Mouse (Mus musculus) heart, postnatal 36 days (tissue): ENCODE results near the gene Hnrnpd. TPM values are rescaled to one million over a fixed set of nuclear protein-coding genes. Genes with fewer than 3 reads are reported as not detected.

Source experiments
- DNase-seq, 2 experiments: peaks; one replicate each; pipeline ENCODE4 v3.0.0; 2021 to 2022
- intact Hi-C: fragments of 180-260 bp; cut with DNase I; formaldehyde crosslinking; loops from one replicate; pipeline ENCODE4 v1.15.1; 2025
- total RNA-seq, 2 experiments: library from RNA; stranded (reverse); gene quantifications; 2 replicates each; pipeline ENCODE4 v1.2.3; 2021

The Hnrnpd gene
- total RNA-seq, 2 experiments from 2014 or later = 69.5 to 86.9 TPM

DNA sequence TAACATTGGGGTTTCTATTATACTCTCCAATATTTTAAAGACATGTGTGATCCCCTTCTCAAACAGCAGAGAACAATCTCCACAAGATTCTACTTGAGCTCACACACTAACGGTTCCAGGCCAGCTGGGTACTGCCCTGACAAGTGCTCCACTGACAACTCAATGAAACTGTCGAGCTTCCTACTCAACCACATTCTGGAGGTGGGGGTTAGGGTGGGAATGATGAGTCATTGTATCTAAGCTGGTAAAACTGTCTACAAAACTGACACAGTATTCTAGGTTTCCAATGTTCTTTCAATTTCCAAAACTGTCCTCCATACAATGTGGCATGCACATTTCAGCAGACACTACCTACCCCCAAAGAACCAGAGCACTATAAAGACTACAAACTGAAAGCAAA is 4.8 kb downstream of the Hnrnpd start:
- intact Hi-C loops = loop anchor here (10.0 kb wide), 1 partner anchor 531 kb away; the partner anchor contains the start of gene Lin54
- no peak for DNase-seq

DNA sequence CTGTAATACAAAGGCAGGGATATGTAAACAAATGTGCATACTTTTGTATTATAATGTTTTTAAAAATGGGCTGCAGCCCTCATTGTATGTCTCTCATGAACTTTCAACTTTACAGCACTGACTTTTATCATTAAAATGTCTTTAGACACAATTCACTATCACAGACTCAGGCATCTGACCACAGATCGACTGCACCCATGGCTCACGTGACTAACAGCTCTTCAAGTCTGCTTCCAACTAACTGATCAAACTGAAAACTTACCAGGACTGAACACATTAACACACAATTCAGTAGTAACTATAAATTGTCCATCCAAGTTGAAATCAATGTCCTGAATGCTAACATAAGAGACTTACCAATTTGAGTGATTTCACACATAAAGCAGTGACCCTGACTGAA is 18.8 kb downstream of the Hnrnpd start:
- no peak for DNase-seq
- intact Hi-C loops = no loop called here

DNA sequence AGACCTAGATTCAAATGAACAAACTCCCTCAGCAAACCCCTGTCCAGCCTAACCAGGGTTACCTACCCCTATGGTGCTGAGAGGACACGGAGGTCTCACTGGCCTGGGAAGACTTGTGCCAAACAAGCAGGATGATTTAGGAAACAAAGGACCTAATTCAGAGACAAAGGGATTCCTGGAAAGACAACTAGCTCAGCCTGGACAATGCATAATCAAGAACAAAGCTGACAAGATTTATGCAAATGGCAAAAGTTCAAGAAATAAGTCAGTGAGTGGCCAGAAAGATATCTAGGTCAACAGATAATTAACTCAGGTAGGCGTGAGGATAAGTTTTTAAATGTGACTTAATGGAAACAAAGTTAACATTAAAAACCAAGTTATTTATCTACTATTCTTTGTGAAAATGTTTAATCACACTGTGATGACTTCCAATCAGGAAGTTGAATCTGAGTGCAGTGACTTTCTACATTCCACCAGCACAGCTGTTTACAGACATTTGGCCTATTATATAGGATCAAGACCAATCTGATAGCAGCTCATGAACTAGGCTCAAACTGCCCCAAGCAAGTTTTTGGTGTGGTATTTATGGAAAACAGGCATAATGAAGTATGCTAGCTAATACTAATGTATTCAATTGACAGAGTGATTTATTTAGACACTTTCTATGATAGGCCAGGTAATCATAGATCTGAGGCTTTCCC is 19.4 kb downstream of the Hnrnpd start:
- intact Hi-C loops = no loop called here

DNA sequence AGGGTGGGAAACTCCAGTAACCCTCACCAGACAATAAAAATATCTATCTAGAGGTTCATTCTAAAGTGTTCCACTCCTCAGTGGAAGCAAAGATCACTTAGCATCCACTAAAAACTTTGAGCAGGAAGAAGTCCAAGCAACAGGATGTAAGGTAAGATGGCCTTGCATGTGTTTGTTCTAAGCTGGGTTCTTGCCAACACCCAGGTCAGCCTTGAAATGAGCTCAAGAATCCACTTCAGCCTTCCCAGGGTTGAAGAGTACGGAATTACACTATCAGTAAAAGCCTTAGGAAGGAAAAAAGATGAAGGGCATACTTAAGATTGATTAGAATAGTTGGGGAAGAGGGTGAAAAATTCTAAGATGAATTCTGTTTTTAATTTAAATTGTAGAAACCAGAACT is 20.1 kb downstream of the Hnrnpd start:
- intact Hi-C loops = no loop called here
- DNase-seq = no peak

More for the DNA sequence above, 19.4 kb downstream of the Hnrnpd start:
- no peak for DNase-seq

DNA sequence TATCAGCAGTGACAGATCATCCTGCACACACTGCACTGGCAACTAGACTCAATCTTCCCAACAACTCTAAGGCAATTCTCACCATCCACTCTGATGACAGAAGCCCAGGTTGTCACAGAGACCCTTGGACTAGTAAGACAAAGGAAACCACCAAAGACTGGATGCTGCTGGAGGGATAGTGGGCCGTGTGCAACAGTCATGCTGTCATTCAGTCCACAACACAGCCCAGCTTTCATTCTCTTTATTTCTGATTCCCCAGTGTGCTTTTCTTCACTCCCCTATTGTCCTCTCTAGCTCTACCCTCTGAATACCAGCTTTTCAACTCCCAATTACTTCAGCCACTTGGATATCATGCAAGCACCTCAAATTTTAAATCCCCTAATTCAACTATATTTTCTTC is 24.9 kb downstream of the Hnrnpd start:
- DNase-seq = no peak
- intact Hi-C loops = no loop called here

DNA sequence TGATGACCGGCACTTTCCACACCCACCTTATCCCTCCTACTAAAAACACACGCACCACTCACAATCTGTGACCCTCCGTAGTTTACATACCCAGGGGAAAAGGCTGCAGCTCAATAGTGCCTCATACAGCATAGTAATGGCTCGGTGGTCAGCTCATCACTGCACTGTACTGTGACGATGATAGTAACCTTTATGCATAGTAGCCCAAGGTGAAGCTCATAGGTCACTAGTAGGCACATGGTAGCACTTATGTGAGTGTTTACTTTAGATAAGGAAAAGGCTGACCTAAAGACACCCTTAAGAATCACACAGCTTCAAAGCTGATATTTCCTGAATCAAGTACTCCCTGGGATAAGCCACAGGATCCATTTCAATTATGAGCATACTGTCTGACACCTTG is 26.2 kb downstream of the Hnrnpd start:
- intact Hi-C loops = no loop called here
- no peak for DNase-seq

DNA sequence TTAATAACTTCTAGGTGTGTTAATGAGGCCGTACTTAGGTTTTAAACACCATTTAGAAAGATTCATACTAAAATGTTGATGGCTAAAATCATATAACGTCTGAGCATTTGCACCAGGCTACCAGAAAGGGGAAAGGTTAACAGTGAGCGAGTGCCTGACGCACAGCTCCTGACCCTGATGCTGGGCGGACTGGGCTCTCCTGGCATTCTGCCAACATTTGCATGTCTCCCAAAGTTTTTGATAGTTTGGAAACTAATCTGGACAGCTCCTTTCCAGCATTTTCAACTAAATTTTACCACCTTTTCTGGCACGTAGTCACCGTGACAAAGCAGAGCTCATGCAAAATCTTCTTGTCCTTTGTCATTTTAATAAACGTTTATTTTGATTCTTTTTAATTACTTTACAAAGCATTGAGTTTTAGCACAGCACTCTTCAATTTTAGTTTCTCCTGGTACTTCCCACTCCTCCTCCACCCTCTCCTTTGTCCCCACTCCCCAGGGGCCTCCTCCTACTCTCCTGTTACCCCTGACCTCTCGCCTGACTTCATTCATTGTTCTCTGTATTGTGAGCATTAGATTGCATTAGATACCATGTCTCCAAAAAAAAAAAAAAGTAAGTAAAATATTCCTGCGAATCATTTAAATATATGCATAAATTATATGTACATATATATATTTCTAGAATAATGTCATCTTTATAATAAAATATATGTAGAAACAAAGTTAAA is 36.8 kb downstream of the Hnrnpd start:
- no peak for DNase-seq
- intact Hi-C loops = no loop called here

DNA sequence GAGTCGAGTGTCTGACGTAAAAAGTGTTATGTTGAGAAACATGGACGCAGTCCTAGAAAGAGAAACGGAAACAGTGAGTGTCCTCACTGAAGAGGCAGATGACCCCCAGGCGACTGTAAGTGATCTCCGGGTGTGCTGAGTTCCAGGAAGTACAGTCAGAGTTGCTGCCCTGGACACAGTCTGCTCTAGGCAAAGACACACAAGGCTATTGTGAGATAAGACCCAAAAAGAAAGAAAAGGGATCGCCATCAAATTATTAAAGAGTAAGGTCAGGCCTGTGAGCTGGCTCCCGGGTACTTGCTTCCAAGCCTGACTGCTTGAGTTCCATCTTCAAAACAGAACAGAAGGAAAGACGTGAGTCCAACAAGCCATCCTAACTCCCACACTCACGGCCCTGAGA is 37.5 kb downstream of the Hnrnpd start:
- intact Hi-C loops = no loop called here
- DNase-seq = no peak

DNA sequence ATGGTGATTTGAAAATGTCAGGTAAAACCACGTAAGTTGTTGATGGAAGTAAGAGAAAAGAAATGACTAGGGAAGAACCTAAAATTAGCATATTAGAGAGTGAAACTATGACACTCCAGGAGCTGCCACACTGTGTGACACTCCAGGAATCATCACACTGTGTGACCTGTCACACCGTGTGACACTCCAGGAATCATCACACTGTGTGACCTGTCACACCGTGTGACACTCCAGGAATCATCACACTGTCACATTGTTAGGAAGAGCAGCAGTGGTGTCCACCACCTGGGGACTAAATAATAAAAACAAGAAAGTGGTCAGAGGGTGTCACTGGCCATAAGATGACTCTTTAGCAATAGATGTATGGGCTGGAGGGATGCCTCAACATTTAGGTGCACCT is 39.3 kb downstream of the Hnrnpd start:
- no peak for DNase-seq
- intact Hi-C loops = no loop called here

DNA sequence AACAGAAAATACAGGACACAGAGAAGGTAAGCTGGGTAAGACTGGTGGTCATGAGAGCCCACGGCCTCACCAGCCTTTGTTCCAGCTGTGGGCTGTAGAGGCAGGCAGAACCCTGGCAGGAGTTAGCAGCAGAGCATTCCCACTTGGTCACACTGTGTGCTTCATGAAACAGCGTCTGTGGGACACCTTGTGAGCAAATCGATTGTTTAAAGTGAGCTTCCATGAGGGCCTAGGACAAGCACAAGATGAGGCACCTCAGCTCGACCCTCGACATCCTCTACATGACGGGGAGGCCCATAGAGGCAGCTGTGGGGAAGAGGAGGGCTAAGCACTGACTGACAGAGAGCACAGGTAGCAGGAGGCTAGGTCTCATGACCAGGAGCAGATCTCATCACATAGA is 46.8 kb downstream of the Hnrnpd start:
- intact Hi-C loops = no loop called here

DNA sequence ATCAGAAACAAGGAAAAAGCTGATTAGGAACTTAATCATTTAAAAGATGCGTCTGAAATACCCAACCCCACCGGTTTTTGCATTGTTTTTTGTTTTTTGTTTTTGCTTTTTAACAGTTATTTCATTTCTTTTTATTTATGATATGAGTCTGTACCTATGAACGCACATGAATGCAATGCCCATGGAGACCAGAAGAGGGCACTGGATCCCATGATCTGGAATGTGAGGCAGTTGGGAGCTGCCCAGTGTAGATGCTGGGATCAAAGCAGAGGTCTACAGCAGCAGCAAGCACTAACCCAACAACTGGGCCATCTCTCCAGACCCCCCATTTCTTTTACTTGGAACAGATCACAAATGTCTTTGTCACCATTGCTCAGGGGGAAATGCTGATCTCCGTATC is 50.8 kb downstream of the Hnrnpd start:
- intact Hi-C loops = loop anchor here (2.0 to 10.0 kb wide), 3 partner anchors 109 to 397 kb away; partner anchors contain the start of genes Enoph1 and Hnrnpdl
- peak; percentile 39 to 65 for DNase-seq

More for the DNA sequence above, 46.8 kb downstream of the Hnrnpd start:
- DNase-seq = no peak

DNA sequence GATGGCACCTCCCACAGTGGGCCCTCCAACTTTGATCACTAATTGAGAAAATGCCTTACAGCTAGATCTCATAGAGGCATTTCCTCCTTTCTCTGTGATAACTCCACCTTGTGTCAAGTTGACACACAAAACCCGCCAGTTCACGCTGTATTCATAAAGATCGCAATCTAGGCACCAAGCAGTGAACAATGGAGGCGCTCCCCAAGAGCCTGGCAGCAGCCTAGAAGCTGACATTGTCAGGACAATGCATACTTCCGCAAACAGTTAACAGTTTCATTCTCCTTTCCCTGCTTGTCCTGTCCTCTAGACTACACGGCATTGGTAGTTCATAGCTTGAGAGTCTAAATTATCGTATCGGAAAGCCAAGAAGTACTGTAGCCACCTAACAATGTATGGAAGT is 56.7 kb downstream of the Hnrnpd start:
- DNase-seq = no peak
- intact Hi-C loops = loop anchor here (10.0 kb wide), 1 partner anchor 403 kb away; no protein-coding TSS in a partner anchor

DNA sequence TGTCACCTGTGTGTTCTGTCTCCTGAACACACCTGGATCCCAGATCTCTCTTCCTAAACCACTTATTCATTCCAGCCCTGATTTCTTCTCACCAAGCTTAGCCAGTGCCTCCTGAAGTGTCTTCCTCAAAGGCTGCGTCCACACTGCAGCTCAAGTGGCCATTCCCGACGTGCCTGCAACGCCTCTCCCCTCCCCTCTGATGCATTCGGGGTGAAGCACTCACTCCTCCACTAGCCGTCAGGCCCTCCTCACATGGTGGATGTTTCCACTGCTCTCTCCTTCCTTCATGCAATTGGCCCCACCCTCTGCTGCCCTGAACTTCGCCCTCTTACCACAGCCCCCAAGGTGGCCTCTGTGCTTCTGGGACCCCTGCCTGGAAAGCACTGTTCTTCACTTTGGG is 63.2 kb downstream of the Hnrnpd start:
- intact Hi-C loops = no loop called here
- DNase-seq = no peak

DNA sequence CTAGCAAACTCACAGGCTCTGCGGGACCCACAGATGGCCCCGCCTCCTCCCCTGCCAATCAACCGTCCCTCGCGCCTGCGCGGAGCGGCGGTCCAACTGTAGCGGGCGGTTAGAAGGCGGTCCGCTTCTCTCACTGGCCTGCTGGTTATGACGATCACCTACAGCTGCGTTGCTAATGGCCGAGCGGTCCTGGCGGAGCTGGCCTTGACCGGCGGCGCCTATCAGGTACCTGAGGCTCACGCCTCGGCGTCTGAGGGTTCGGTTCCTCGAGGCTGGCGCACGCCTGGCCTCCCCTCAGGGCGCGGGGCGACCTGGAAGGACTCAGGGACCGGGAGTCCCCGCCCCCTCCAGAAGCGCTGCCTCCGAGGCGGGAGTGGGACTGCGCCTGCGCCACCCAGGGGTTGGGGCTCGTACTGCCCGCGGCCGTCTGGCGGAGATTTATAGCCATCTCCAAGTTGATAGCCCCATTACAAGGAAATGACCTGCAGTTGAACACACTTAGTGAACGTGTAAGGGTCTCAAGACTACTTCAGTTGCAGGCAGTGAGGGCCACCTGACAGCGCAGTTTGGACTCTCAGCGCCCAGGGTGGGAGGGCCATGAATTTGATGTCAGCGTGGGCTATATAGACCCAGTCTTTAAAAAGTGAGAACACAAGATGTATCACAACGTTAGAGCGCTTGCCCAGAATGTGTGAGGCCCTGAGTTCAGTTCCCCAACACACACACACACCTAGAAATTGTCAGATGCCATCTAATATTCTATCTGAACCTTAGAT is 72.4 kb downstream of the Hnrnpd start, which contains the start of gene Vamp9:
TSS of gene Vamp9 (plus strand) at position 74 of the 776 bp plus-strand sequence.
- peak; percentile 93 to 97 for DNase-seq
- intact Hi-C loops = no loop called here

Other genes with a start within 250 kb of the Hnrnpd start
- gene Rasgef1b, start 249.9 kb downstream of the Hnrnpd start, total RNA-seq = 10 to 100 TPM; 11.3 to 11.5 TPM
- gene Vamp9, start 72.7 kb downstream of the Hnrnpd start, total RNA-seq = not detected
- gene 4930524J08Rik, start 123 bp upstream of the Hnrnpd start, total RNA-seq = under 1 TPM in 1 of 2 experiments, not detected in 1; 0.79 TPM
- 10 to 100 TPM; 60.2 to 70.6 TPM for gene Hnrnpdl, start 60.7 kb upstream of the Hnrnpd start, total RNA-seq
- 1 to 10 TPM; 6.5 to 8.6 TPM for gene Enoph1, start 61.0 kb upstream of the Hnrnpd start, total RNA-seq
- 1 to 10 TPM; 3.3 to 9.5 TPM for gene Tmem150c, start 180.9 kb upstream of the Hnrnpd start, total RNA-seq